Mouse (Mus musculus) myocyte (in vitro differentiated cells): ENCODE measurements at regions not wholly inside any gene's neighbourhood (a gene's known extent, or its start where the extent isn't known, plus 50 kb on each side); places are given as distances from the start of the nearest gene placed in this dataset.

Source experiments
- H3K27me3 ChIP-seq: one replicate; pipeline ENCODE4 v1.6.1; 2011; ENCODE audit not compliant: control insufficient read depth, insufficient read depth, insufficient read length
- H3K36me3 ChIP-seq: one replicate; pipeline ENCODE4 v1.6.1; 2011; ENCODE audit not compliant: control insufficient read depth, insufficient read depth
- H3K4me2 ChIP-seq: one replicate; pipeline ENCODE4 v1.6.1; 2011; ENCODE audit warnings: low read depth, control low read depth
- H3K4me3 ChIP-seq: one replicate; pipeline ENCODE4 v1.5.1; 2011; ENCODE audit warnings: mild to moderate bottlenecking, control low read depth, moderate library complexity
- H3K79me2 ChIP-seq: one replicate; pipeline ENCODE4 v1.6.1; 2011; ENCODE audit not compliant: control insufficient read depth, insufficient read depth
- H3ac ChIP-seq: one replicate; pipeline ENCODE4 v1.6.1; 2011; ENCODE audit not compliant: control insufficient read depth, insufficient read length
- CEBPB ChIP-seq: IDR thresholded peaks from 2 replicates; pipeline ENCODE4 v1.6.1; 2011; ENCODE audit warnings: mild to moderate bottlenecking, moderate library complexity; ENCODE audit not compliant: poor library complexity, insufficient read depth, severe bottlenecking
- MYOG ChIP-seq, 3 experiments: IDR thresholded peaks; one replicate each; pipeline ENCODE4 v1.6.1; 2011; ENCODE audit warnings: control low read depth in 2 of 3, low read depth in 2 of 3, mild to moderate bottlenecking in 2 of 3; ENCODE audit not compliant: insufficient read length in 2 of 3, control insufficient read depth in 1 of 3, insufficient read depth in 1 of 3
- TCF3 ChIP-seq: IDR thresholded peaks from one replicate; pipeline ENCODE4 v1.6.1; 2011; ENCODE audit warnings: low read depth, control low read depth; ENCODE audit not compliant: insufficient read length

DNA sequence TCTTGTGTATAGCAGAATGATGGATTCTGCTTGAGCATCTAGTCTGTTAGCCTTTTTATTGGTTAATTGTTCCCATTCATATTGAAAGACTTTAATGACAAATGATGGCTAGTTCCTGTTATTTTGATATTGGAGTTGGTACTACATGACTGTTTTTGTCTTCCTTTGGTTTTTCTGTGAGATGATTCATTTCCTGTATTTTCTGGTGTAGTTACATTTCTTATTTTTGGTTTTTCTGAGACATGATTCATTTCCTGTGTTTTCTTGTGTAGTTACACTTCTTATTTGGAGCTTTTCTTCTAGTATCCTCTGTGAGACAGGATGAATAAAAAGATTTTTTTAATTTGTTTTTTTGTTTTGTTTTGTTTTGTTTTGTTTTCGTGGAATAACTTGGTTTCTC lies 1370.8 kb downstream of the Fscb start:
- no peaks in the 10 kb centered on the region for H3K79me2 ChIP-seq
- peak overlapping the region; percentile 52 for H3K4me2 ChIP-seq
- TF ChIP-seq MYOG (IDR thresholded peaks at IDR 0.05; ENCODE audit: control insufficient read depth in 1 of 3, insufficient read depth in 1 of 3, insufficient read length in 2 of 3, low read depth in 2 of 3) = no peak
- no peak for TF ChIP-seq CEBPB
- no peak for TF ChIP-seq TCF3
- H3K4me3 ChIP-seq = no peak overlapping the region
- no peaks in the 10 kb centered on the region for H3K27me3 ChIP-seq
- H3ac ChIP-seq = no peak overlapping the region
- no peaks in the 10 kb centered on the region for H3K36me3 ChIP-seq
